Mouse (Mus musculus): Measurements from ENCODE around the gene Zfp865. TPM values are rescaled to one million over a fixed set of nuclear protein-coding genes. Genes with fewer than 3 reads are reported as not detected.

Gene Zfp865
- total RNA-seq, 2 experiments from 2014 or later = 12.4 to 13.2 TPM

GRCm38 (mm10) chr7:5080815-5081214, 60.6 kb downstream of the Zfp865 start:
- no peak for DNase-seq (ENCODE audit: low spot score)

- DNase-seq (ENCODE audit: low spot score) = no peak
Measured at GRCm38 (mm10) chr7:5081241-5081640, 61.1 kb downstream of the Zfp865 start.

GRCm38 (mm10) chr7:5081939-5082338, 61.8 kb downstream of the Zfp865 start:
- no peak for DNase-seq (ENCODE audit: low spot score)

- DNase-seq (ENCODE audit: low spot score) = no peak
Measured at GRCm38 (mm10) chr7:5083325-5084105, 63.3 kb downstream of the Zfp865 start.

GRCm38 (mm10) chr7:5085512-5085911, 65.3 kb downstream of the Zfp865 start:
- DNase-seq (ENCODE audit: low spot score) = no peak

Other genes starting within 250 kb of the Zfp865 start
- gene Fam71e2, start 249.1 kb upstream of the Zfp865 start, total RNA-seq (2021) = not detected
- gene Il11, start 237.5 kb upstream of the Zfp865 start, total RNA-seq (2021) = under 1 TPM in 1 of 2 experiments, not detected in 1; 0.14 TPM
- gene Tmem190, start 237.4 kb upstream of the Zfp865 start, total RNA-seq (2021) = not detected
- gene Tmem238, start 230.7 kb upstream of the Zfp865 start, total RNA-seq (2021) = 10 to 100 TPM in 1 of 2 experiments, 1 to 10 TPM in 1; 7.1 to 10.0 TPM
- gene Rpl28, start 227.5 kb upstream of the Zfp865 start, total RNA-seq (2021) = 100 to 1,000 TPM; 582 to 601 TPM
- gene Ube2s, start 207.8 kb upstream of the Zfp865 start, total RNA-seq (2021) = 10 to 100 TPM; 84.1 to 86.9 TPM
- gene Shisa7, start 175.7 kb upstream of the Zfp865 start, total RNA-seq (2021) = not detected
- 1 to 10 TPM; 6.0 to 8.2 TPM for gene Isoc2b, start 150.1 kb upstream of the Zfp865 start, total RNA-seq (2021)
- 10 to 100 TPM; 26.9 to 32.6 TPM for gene Isoc2a, start 143.2 kb upstream of the Zfp865 start, total RNA-seq (2021)
- gene Gm36210, start 113.9 kb upstream of the Zfp865 start, total RNA-seq (2021) = under 1 TPM; 0.18 to 0.64 TPM
- 1 to 10 TPM; 8.7 to 8.9 TPM for gene Zfp628, start 105.2 kb upstream of the Zfp865 start, total RNA-seq (2021)
- gene Nat14, start 98.3 kb upstream of the Zfp865 start, total RNA-seq (2021) = 1 to 10 TPM; 3.2 to 4.6 TPM
- gene Ssc5d, start 94.6 kb upstream of the Zfp865 start, total RNA-seq (2021) = 1 to 10 TPM; 3.9 to 4.7 TPM
- gene Sbk2, start 56.0 kb upstream of the Zfp865 start, total RNA-seq (2021) = 100 to 1,000 TPM in 1 of 2 experiments, 10 to 100 TPM in 1; 37.4 to 119 TPM
- gene Sbk3, start 49.2 kb upstream of the Zfp865 start, total RNA-seq (2021) = 10 to 100 TPM in 1 of 2 experiments, 1 to 10 TPM in 1; 1.8 to 15.5 TPM
- gene Zfp579, start 24.2 kb upstream of the Zfp865 start, total RNA-seq (2021) = 10 to 100 TPM in 1 of 2 experiments, 1 to 10 TPM in 1; 8.7 to 13.9 TPM
- gene Zfp524, start 6.0 kb upstream of the Zfp865 start, total RNA-seq (2021) = 1 to 10 TPM; 8.0 to 8.5 TPM
- gene Fiz1, start 5.7 kb upstream of the Zfp865 start, total RNA-seq (2021) = 10 to 100 TPM; 19.0 to 24.4 TPM
- not detected for gene Gm44973, start 4.9 kb upstream of the Zfp865 start, total RNA-seq (2021)
- not detected for gene Ccdc106, start 177 bp downstream of the Zfp865 start, total RNA-seq (2021)
- not detected for gene 4632433K11Rik, start 13.7 kb downstream of the Zfp865 start, total RNA-seq (2021)
- gene Zfp784, start 18.1 kb downstream of the Zfp865 start, total RNA-seq (2021) = 1 to 10 TPM; 2.7 to 2.8 TPM
- 1 to 10 TPM; 2.4 to 3.7 TPM for gene Zfp580, start 31.2 kb downstream of the Zfp865 start, total RNA-seq (2021)
- 10 to 100 TPM; 39.0 to 49.6 TPM for gene U2af2, start 41.8 kb downstream of the Zfp865 start, total RNA-seq (2021)
- gene Epn1, start 59.9 kb downstream of the Zfp865 start, total RNA-seq (2021) = 100 to 1,000 TPM; 161 to 183 TPM
- gene Rfpl4, start 96.6 kb downstream of the Zfp865 start, total RNA-seq (2021) = not detected
- gene Rasl2-9, start 105.6 kb downstream of the Zfp865 start, total RNA-seq (2021) = 1 to 10 TPM; 2.1 to 2.6 TPM
- not detected for gene Vmn1r55, start 129.3 kb downstream of the Zfp865 start, total RNA-seq (2021)
- not detected for gene Vmn1r56, start 176.4 kb downstream of the Zfp865 start, total RNA-seq (2021)
- not detected for gene Vmn1r57, start 198.1 kb downstream of the Zfp865 start, total RNA-seq (2021)

All from gastrocnemius, adult 18-20 months (tissue).